Mouse (Mus musculus): ENCODE data around the gene Olfr1449. TPM values are rescaled to one million over a fixed set of nuclear protein-coding genes. Genes with fewer than 3 reads are reported as not detected.
"Not testable (repeated sequence)": the region's sequence is repeated elsewhere in the genome, so short reads cannot be mapped to it uniquely, and the experiment has no call there.

Olfr1449 gene
- polyA plus RNA-seq (2016; fragmentation: Nextera tagmentation; extraction: Ambion mirVana), result not detected in 2 replicates

- Histone ChIP-seq H3K27me3 (ENCODE audit: low read depth, poor library complexity, severe bottlenecking) (no peaks in the 10 kb centered on the region), H3K4me3 (no peak within 1 kb of the TSS), H3K4me1 (no peaks in the 10 kb centered on the region), H3K36me3 (no peaks in the 10 kb centered on the region), H3K9me3 (replicated peaks) (peaks cover 24% of the 10 kb centered on the region), H3K27ac (replicated peaks) (no peak within 1 kb of the TSS)
- DNase-seq (ENCODE audit: low spot score), result no peak
These were observed at the start of gene Olfr1449 for GRCm38 (mm10) chr19:12930540-12930939. Gene Olfr1449 (plus strand): TSS chr19:12930840.

GRCm38 (mm10) chr19:12883555-12883954, 47.1 kb upstream of the Olfr1449 start, which contains the start of gene Olfr1445:
Gene Olfr1445 (plus strand): TSS chr19:12883855.
- Histone ChIP-seq H3K4me1 (no peaks in the 10 kb centered on the region), H3K9me3 (replicated peaks) (0 out of 2 replicates have a peak, but pooled peaks cover 7% of the 10 kb centered on the region), H3K36me3 (no peaks in the 10 kb centered on the region), H3K27ac (replicated peaks) (no peak within 1 kb of the TSS), H3K27me3 (ENCODE audit: low read depth, poor library complexity, severe bottlenecking) (no peaks in the 10 kb centered on the region), H3K4me3 (no peak within 1 kb of the TSS)
- WGBS, result 85% methylated on average over 2 of the region's 2 CpGs
- DNase-seq (ENCODE audit: low spot score), result no peak

GRCm38 (mm10) chr19:12893424-12893823, 37.2 kb upstream of the Olfr1449 start, which contains the start of gene Olfr1446:
Gene Olfr1446 (minus strand): TSS chr19:12893524.
- Histone ChIP-seq H3K36me3 (no peaks in the 10 kb centered on the region), H3K4me3 (no peak within 1 kb of the TSS), H3K4me1 (no peaks in the 10 kb centered on the region), H3K9me3 (replicated peaks) (peaks cover 8% of the 10 kb centered on the region; the same call in 1 of the 2 replicates), H3K27me3 (ENCODE audit: low read depth, poor library complexity, severe bottlenecking) (no peaks in the 10 kb centered on the region), H3K27ac (replicated peaks) (no peak within 1 kb of the TSS)
- DNase-seq (ENCODE audit: low spot score), result no peak
- WGBS, result 86% methylated on average over 1 of the region's 1 CpGs

GRCm38 (mm10) chr19:12903643-12904042, 27.0 kb upstream of the Olfr1449 start, which contains the start of gene Olfr1447:
Gene Olfr1447 (minus strand): TSS chr19:12903743.
- WGBS, result 94% methylated on average over 1 of the region's 1 CpGs
- Histone ChIP-seq H3K9me3 (replicated peaks) (peaks cover 28% of the 10 kb centered on the region), H3K27ac (replicated peaks) (no peak within 1 kb of the TSS), H3K36me3 (no peaks in the 10 kb centered on the region), H3K4me1 (no peaks in the 10 kb centered on the region), H3K4me3 (no peak within 1 kb of the TSS), H3K27me3 (ENCODE audit: low read depth, poor library complexity, severe bottlenecking) (no peaks in the 10 kb centered on the region)
- no peak for DNase-seq (ENCODE audit: low spot score)

GRCm38 (mm10) chr19:12924319-12924718, 6.3 kb upstream of the Olfr1449 start, which contains the start of gene Olfr1448:
Gene Olfr1448 (minus strand): TSS chr19:12924419.
- H3K4me1 ChIP-seq, result no peaks in the 10 kb centered on the region
- no peaks in the 10 kb centered on the region for H3K36me3 ChIP-seq
- no peak within 1 kb of the TSS for H3K27ac ChIP-seq (replicated peaks)
- no peak for DNase-seq (ENCODE audit: low spot score)
- H3K4me3 ChIP-seq, result no peak within 1 kb of the TSS
- 71% methylated on average over 1 of the region's 1 CpGs for WGBS
- H3K27me3 ChIP-seq (ENCODE audit: low read depth, poor library complexity, severe bottlenecking), result no peaks in the 10 kb centered on the region
- H3K9me3 ChIP-seq (replicated peaks), result peaks cover 12% of the 10 kb centered on the region

GRCm38 (mm10) chr19:12949958-12950357, 19.3 kb downstream of the Olfr1449 start, which contains the start of gene Olfr1450:
Gene Olfr1450 (plus strand): TSS chr19:12950258.
- H3K9me3 ChIP-seq (replicated peaks), result peaks cover 30% of the 10 kb centered on the region

GRCm38 (mm10) chr19:12970082-12970481, 39.4 kb downstream of the Olfr1449 start:
- H3K4me1 ChIP-seq; H3K27ac ChIP-seq (replicated peaks); H3K27me3 ChIP-seq (ENCODE audit: low read depth, poor library complexity, severe bottlenecking); DNase-seq (ENCODE audit: low spot score); H3K36me3 ChIP-seq; H3K4me3 ChIP-seq: not testable (repeated sequence)
- 83% methylated on average over 5 of the region's 5 CpGs for WGBS
- peaks cover 33% of the 10 kb centered on the region for H3K9me3 ChIP-seq (replicated peaks)

More at GRCm38 (mm10) chr19:12949958-12950357, 19.3 kb downstream of the Olfr1449 start, which contains the start of gene Olfr1450:
- no peaks in the 10 kb centered on the region for H3K4me1 ChIP-seq
- no peaks in the 10 kb centered on the region for H3K27me3 ChIP-seq (ENCODE audit: low read depth, poor library complexity, severe bottlenecking)
- WGBS, result 87% methylated on average over 1 of the region's 1 CpGs
- H3K27ac ChIP-seq (replicated peaks), result no peak within 1 kb of the TSS
- H3K4me3 ChIP-seq, result no peak within 1 kb of the TSS
- DNase-seq (ENCODE audit: low spot score), result no peak
- H3K36me3 ChIP-seq, result no peaks in the 10 kb centered on the region

Other genes with a start within 250 kb of the Olfr1449 start
- gene Keg1, start 235.1 kb upstream of the Olfr1449 start, polyA plus RNA-seq (2016; fragmentation: Nextera tagmentation; extraction: Ambion mirVana), result not detected in 2 replicates
- gene Cntf, start 165.2 kb upstream of the Olfr1449 start, polyA plus RNA-seq (2016; fragmentation: Nextera tagmentation; extraction: Ambion mirVana), result 1.5 and 2.0 TPM in 2 replicates
- 13.3 and 15.6 TPM in 2 replicates for gene Zfp91, start 134.7 kb upstream of the Olfr1449 start, polyA plus RNA-seq (2016; fragmentation: Nextera tagmentation; extraction: Ambion mirVana)
- 1.2 TPM in 2 replicates for gene Lpxn, start 134.6 kb upstream of the Olfr1449 start, polyA plus RNA-seq (2016; fragmentation: Nextera tagmentation; extraction: Ambion mirVana)
- not detected in 2 replicates for gene Gm5244, start 84.2 kb upstream of the Olfr1449 start, polyA plus RNA-seq (2016; fragmentation: Nextera tagmentation; extraction: Ambion mirVana)
- not detected in 2 replicates for gene Olfr1444, start 73.6 kb upstream of the Olfr1449 start, polyA plus RNA-seq (2016; fragmentation: Nextera tagmentation; extraction: Ambion mirVana)
- not detected in 2 replicates for gene Olfr1445, start 47.0 kb upstream of the Olfr1449 start, polyA plus RNA-seq (2016; fragmentation: Nextera tagmentation; extraction: Ambion mirVana)
- gene Olfr1446, start 37.3 kb upstream of the Olfr1449 start, polyA plus RNA-seq (2016; fragmentation: Nextera tagmentation; extraction: Ambion mirVana), result not detected in 2 replicates
- gene Olfr1447, start 27.1 kb upstream of the Olfr1449 start, polyA plus RNA-seq (2016; fragmentation: Nextera tagmentation; extraction: Ambion mirVana), result not detected in 2 replicates
- not detected in 2 replicates for gene Olfr1448, start 6.4 kb upstream of the Olfr1449 start, polyA plus RNA-seq (2016; fragmentation: Nextera tagmentation; extraction: Ambion mirVana)
- gene Olfr1450, start 19.4 kb downstream of the Olfr1449 start, polyA plus RNA-seq (2016; fragmentation: Nextera tagmentation; extraction: Ambion mirVana), result not detected in 2 replicates
- not detected in 2 replicates for gene Olfr1451, start 64.2 kb downstream of the Olfr1449 start, polyA plus RNA-seq (2016; fragmentation: Nextera tagmentation; extraction: Ambion mirVana)
- gene Olfr1453, start 97.5 kb downstream of the Olfr1449 start, polyA plus RNA-seq (2016; fragmentation: Nextera tagmentation; extraction: Ambion mirVana), result not detected in 2 replicates
- not detected in 2 replicates for gene Olfr1454, start 129.8 kb downstream of the Olfr1449 start, polyA plus RNA-seq (2016; fragmentation: Nextera tagmentation; extraction: Ambion mirVana)
- gene Olfr1457, start 167.1 kb downstream of the Olfr1449 start, polyA plus RNA-seq (2016; fragmentation: Nextera tagmentation; extraction: Ambion mirVana), result not detected in 2 replicates
- not detected in 2 replicates for gene Olfr1458, start 175.9 kb downstream of the Olfr1449 start, polyA plus RNA-seq (2016; fragmentation: Nextera tagmentation; extraction: Ambion mirVana)
- gene Olfr1459, start 218.7 kb downstream of the Olfr1449 start, polyA plus RNA-seq (2016; fragmentation: Nextera tagmentation; extraction: Ambion mirVana), result not detected in 2 replicates
- gene Olfr1461, start 232.2 kb downstream of the Olfr1449 start, polyA plus RNA-seq (2016; fragmentation: Nextera tagmentation; extraction: Ambion mirVana), result not detected in 2 replicates

All from midbrain, embryonic 10.5 days (tissue).